Mouse (Mus musculus): Measurements from ENCODE around the gene Gm4763. TPM values are rescaled to one million over a fixed set of nuclear protein-coding genes. Genes with fewer than 3 reads are reported as not detected.
A peak's percentile ranks its signal among the peaks of the same experiment; 100 is the strongest.
"Not testable (repeated sequence)": the region's sequence is repeated elsewhere in the genome, so short reads cannot be mapped to it uniquely, and the experiment has no call there.

Gene Gm4763
- polyA plus RNA-seq (2015; fragmentation: Nextera tagmentation; extraction: Ambion mirVana): not detected in 2 replicates

DNA sequence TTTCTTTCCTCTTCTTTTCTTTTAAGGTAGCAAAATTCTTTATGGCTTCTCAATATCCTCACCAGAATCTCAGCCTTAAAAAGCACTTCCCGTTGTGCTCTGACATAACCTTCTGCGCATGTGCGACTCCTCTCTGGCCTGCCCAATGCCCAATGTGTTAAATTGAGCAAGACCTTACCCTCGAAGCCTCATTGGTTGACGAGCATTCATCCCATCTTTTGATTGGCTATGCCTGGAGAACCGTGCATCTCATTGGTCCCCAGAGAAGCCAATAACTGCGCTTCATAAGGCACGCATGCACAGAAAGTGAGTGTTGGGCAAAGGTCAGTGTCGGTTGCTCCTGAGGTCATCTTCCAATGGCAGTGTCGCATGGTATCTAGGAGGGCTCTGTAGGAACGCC, at the start of gene Gm4763:
TSS of gene Gm4763 (minus strand) at position 101 of the 400 bp plus-strand sequence.
- 74% methylated on average over 11 of the region's 11 CpGs for WGBS (ENCODE audit: insufficient replicate concordance)
- H3K4me2 ChIP-seq; H3K36me3 ChIP-seq (replicated peaks); H3K4me3 ChIP-seq (replicated peaks); H3K4me1 ChIP-seq (replicated peaks); H3K9ac ChIP-seq; ATAC-seq (ENCODE audit: insufficient read depth); H3K27ac ChIP-seq (replicated peaks); H3K9me3 ChIP-seq (replicated peaks); H3K27me3 ChIP-seq: not testable (repeated sequence)

DNA sequence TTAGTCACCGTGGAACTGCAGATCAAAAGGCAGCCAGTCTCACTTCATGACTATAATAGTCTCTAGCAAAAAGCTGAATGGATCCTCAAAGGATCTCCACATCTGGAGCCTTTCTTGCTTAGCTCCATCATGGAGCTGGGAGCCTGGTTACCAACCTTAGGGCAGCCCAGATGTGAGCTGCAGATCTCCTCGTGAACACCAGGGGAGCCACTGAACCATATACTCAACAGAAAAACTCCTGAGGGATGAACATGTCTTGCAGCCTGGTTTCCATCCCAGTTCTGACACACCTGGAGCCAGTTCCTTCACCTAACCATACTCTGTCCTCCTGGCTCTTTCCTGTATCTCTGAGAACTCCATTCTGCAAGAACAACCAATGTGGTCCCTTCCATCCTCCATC, 49.4 kb upstream of the Gm4763 start:
- Histone ChIP-seq H3K27ac (replicated peaks) (no peak overlapping the region), H3K27me3 (no peaks in the 10 kb centered on the region), H3K9me3 (replicated peaks) (no peaks in the 10 kb centered on the region), H3K36me3 (replicated peaks) (no peaks in the 10 kb centered on the region), H3K4me1 (replicated peaks) (no peaks in the 10 kb centered on the region), H3K4me3 (replicated peaks) (no peak overlapping the region), H3K4me2 (no peak overlapping the region), H3K9ac (no peak overlapping the region)
- WGBS (ENCODE audit: insufficient replicate concordance): 58% methylated on average over 2 of the region's 2 CpGs
- ATAC-seq (ENCODE audit: insufficient read depth): no peak

DNA sequence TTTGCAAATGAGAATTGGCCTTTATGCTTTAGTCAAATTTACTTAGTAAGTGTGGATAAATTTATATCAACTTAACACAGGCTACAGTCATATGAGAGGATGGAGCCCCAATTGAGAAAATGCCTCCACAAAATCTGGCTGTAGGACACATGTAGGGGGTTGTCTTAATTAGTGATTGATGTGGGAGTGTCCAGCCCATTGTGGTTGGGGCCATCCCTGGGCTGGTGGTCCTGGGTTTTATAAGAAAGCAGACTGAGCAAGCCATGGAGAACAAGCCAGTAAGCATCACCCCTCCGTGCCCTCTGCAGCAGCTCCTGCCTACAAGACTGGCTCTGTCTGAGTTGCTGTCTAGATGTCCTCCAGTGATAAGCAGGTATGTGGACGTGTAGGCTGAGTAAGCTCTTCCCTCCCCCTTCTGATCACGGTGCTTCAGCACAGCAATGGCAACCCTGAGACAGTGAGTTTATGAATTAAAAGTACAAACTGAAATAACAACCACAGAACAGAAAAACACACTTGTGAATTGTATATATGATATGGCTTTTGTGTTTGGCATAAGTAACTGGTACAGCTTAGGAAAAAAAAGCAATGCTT, 47.3 kb upstream of the Gm4763 start:
- WGBS (ENCODE audit: insufficient replicate concordance): 35% methylated on average over 3 of the region's 3 CpGs
- Histone ChIP-seq H3K36me3 (replicated peaks) (no peaks in the 10 kb centered on the region), H3K4me2 (no peak overlapping the region), H3K27ac (replicated peaks) (no peak overlapping the region), H3K9ac (no peak overlapping the region), H3K4me1 (replicated peaks) (no peaks in the 10 kb centered on the region), H3K27me3 (no peaks in the 10 kb centered on the region), H3K4me3 (replicated peaks) (no peak overlapping the region), H3K9me3 (replicated peaks) (no peaks in the 10 kb centered on the region)
- no peak for ATAC-seq (ENCODE audit: insufficient read depth)

DNA sequence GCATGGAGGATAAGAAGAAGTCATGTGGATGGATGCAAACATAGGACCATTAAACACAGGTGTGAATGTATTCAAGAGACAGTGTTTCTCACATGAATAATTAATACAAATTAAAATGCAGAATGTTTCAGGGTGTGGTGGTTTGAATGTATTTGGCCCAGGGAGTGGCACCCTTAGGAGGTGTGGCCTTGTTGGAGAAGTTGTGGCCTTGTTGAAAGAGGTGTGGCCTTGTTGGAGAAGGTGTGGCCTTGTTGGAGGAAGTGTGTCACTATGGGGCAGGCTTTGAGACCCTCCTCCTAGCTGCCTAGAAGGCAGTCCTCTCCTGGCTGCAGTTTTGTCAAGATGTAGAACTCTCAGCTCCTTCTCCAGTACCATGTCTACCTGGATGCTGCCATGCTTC, 44.7 kb upstream of the Gm4763 start:
- H3K36me3 ChIP-seq (replicated peaks): no peaks in the 10 kb centered on the region
- no peaks in the 10 kb centered on the region for H3K27me3 ChIP-seq
- H3K4me2 ChIP-seq: no peak overlapping the region
- no peak for ATAC-seq (ENCODE audit: insufficient read depth)
- no peak overlapping the region for H3K27ac ChIP-seq (replicated peaks)
- H3K4me3 ChIP-seq (replicated peaks): no peak overlapping the region
- no peaks in the 10 kb centered on the region for H3K9me3 ChIP-seq (replicated peaks)
- H3K4me1 ChIP-seq (replicated peaks): no peaks in the 10 kb centered on the region
- H3K9ac ChIP-seq: no peak overlapping the region

DNA sequence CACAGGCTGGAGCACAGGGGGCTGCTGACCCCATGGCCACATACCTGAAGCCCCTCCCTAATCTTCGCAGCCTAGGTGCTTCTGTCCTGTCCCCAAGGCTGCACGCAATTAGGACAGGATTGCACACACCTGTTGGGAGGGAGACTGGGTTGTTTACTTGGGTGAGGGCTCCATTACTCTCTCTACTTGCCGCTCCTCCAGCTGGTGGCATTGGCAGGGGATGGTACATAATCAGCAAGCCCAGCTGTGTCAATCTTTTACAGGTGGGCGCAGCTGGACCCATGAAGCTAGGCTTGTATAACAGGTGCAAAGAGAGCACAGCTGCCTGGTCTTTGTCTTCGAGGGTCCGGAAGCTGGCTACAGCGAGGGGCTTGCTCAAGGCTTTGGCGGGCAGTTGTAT, 35.9 kb upstream of the Gm4763 start:
- no peaks in the 10 kb centered on the region for H3K9me3 ChIP-seq (replicated peaks)
- 63% methylated on average over 8 of the region's 8 CpGs for WGBS (ENCODE audit: insufficient replicate concordance)
- no peaks in the 10 kb centered on the region for H3K36me3 ChIP-seq (replicated peaks)
- no peaks in the 10 kb centered on the region for H3K4me1 ChIP-seq (replicated peaks)
- ATAC-seq (ENCODE audit: insufficient read depth): no peak
- no peak overlapping the region for H3K4me2 ChIP-seq
- no peak overlapping the region for H3K9ac ChIP-seq
- no peak overlapping the region for H3K27ac ChIP-seq (replicated peaks)
- no peaks in the 10 kb centered on the region for H3K27me3 ChIP-seq
- H3K4me3 ChIP-seq (replicated peaks): no peak overlapping the region

DNA sequence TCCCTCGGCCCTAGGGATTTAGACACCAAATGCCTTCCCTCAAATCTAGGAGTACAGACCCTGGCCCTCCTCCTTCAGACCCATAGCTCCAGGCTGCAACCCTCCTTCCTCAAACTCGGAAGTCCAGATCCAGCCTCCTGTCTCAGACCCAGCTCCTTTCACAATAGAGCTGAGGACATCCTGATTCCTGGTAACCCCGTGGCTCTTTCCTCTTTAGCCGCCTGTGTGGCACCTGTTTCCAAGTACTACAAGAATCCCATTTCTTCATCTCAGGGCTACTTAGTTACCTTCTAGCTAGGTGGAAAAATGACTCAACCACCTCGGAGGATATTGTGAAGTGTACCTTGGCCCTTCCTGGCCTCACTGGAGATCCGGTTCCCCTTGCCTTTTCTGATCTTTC, 34.5 kb upstream of the Gm4763 start:
- H3K4me2 ChIP-seq: no peak overlapping the region

DNA sequence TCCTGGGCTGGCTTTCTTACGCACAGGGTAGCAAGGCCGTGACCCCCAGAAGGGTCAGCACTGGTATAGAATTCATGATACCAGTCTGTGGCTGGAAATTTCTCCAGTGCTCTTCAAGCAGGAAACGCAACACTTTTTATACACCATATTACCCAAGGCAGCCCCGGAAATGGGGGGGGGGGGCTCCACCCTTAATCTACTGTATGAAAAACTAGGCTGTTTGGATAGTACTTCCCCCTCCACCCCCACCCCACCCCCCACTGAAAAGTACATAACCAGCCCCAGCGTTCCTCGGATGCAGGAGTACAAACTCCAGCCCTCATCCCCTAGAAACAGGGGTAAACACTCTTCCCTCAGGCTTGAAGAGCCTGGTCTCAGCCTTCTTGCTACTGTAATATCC, 33.5 kb upstream of the Gm4763 start, which contains the start of gene Cd177:
TSS of gene Cd177 (minus strand) at position 101 of the 400 bp plus-strand sequence.
- no peak for ATAC-seq (ENCODE audit: insufficient read depth)
- no peak within 1 kb of the TSS for H3K9ac ChIP-seq
- no peak within 1 kb of the TSS for H3K4me2 ChIP-seq
- H3K9me3 ChIP-seq (replicated peaks): no peaks in the 10 kb centered on the region
- no peaks in the 10 kb centered on the region for H3K36me3 ChIP-seq (replicated peaks)
- H3K4me3 ChIP-seq (replicated peaks): no peak within 1 kb of the TSS
- H3K27ac ChIP-seq (replicated peaks): no peak within 1 kb of the TSS
- no peaks in the 10 kb centered on the region for H3K27me3 ChIP-seq
- H3K4me1 ChIP-seq (replicated peaks): no peaks in the 10 kb centered on the region
- 59% methylated on average over 6 of the region's 6 CpGs for WGBS (ENCODE audit: insufficient replicate concordance)

More for the DNA sequence above, 34.5 kb upstream of the Gm4763 start:
- H3K9me3 ChIP-seq (replicated peaks): no peaks in the 10 kb centered on the region
- no peak for ATAC-seq (ENCODE audit: insufficient read depth)
- no peak overlapping the region for H3K27ac ChIP-seq (replicated peaks)
- no peaks in the 10 kb centered on the region for H3K27me3 ChIP-seq
- H3K4me3 ChIP-seq (replicated peaks): no peak overlapping the region
- H3K4me1 ChIP-seq (replicated peaks): no peaks in the 10 kb centered on the region
- H3K36me3 ChIP-seq (replicated peaks): no peaks in the 10 kb centered on the region
- no peak overlapping the region for H3K9ac ChIP-seq
- 37% methylated on average over 6 of the region's 6 CpGs for WGBS (ENCODE audit: insufficient replicate concordance)

DNA sequence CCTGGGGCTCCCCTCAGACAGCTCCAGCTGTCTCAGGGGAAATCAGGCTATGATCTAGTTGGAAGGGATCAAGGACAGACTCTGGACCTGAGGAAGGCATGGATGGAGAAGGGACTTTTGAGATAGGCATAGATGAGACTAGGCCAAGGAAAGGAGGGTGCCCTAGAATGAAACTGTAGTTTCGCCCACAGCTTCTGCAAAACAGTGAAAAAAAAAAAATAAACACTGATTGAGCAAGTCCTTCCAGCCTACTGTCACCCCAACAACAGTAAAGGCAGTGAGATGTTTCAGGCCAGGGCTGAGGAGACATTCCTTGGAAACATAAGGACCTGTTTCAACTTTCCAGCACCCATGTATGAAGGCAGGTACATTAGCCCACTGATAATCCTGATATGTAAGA, 31.8 kb upstream of the Gm4763 start:
- no peaks in the 10 kb centered on the region for H3K36me3 ChIP-seq (replicated peaks)
- no peaks in the 10 kb centered on the region for H3K9me3 ChIP-seq (replicated peaks)
- 33% methylated on average over 1 of the region's 1 CpGs for WGBS (ENCODE audit: insufficient replicate concordance)
- no peak for ATAC-seq (ENCODE audit: insufficient read depth)
- no peaks in the 10 kb centered on the region for H3K27me3 ChIP-seq
- no peaks in the 10 kb centered on the region for H3K4me1 ChIP-seq (replicated peaks)
- no peak overlapping the region for H3K4me3 ChIP-seq (replicated peaks)
- H3K9ac ChIP-seq: no peak overlapping the region
- H3K27ac ChIP-seq (replicated peaks): no peak overlapping the region
- no peak overlapping the region for H3K4me2 ChIP-seq

DNA sequence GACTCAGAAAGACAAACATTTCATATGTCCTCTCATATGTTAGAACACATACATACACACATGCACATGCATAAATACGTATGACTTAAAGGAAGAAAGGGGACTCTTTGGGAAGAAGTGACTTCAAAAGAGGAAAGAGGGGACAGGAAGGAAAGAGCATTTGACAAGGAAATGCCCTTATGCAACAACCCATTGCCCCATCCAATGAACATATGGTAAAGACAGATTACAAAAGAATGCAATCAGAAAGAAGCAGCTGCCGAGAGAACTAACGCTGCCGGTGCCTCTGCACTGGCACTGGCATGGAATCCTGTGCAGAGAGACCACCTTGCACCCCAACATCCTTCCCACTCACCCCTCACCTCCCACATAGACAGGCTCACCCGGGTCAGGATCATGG, 26.8 kb upstream of the Gm4763 start:
- Histone ChIP-seq H3K9ac (no peak overlapping the region), H3K36me3 (replicated peaks) (no peaks in the 10 kb centered on the region), H3K4me2 (no peak overlapping the region), H3K27ac (replicated peaks) (no peak overlapping the region), H3K4me3 (replicated peaks) (no peak overlapping the region), H3K9me3 (replicated peaks) (no peaks in the 10 kb centered on the region), H3K27me3 (no peaks in the 10 kb centered on the region), H3K4me1 (replicated peaks) (no peaks in the 10 kb centered on the region)
- ATAC-seq (ENCODE audit: insufficient read depth): no peak
- 22% methylated on average over 5 of the region's 5 CpGs for WGBS (ENCODE audit: insufficient replicate concordance)

DNA sequence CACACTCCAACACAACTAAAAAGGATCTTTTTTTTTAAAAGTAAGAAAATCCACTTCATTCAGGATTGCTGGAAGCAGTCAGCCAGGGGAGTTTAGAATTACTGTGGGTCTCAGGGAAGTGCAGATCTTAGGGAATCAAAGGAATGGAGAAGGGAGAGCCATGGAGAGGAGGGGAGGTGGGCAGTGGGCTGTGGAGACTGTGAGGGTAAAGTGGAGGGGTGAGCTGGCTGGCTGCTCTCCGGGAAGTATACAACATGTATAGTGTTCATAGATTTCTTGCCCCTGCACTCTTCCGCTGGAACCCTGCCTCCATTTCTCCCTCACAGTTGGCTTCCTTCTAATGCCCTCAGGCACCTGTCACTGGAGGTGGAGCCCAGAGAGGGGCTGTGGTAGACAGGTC, 24.9 kb upstream of the Gm4763 start:
- no peak for ATAC-seq (ENCODE audit: insufficient read depth)
- no peak overlapping the region for H3K9ac ChIP-seq
- no peaks in the 10 kb centered on the region for H3K36me3 ChIP-seq (replicated peaks)
- H3K4me1 ChIP-seq (replicated peaks): no peaks in the 10 kb centered on the region
- H3K4me2 ChIP-seq: no peak overlapping the region
- no peak overlapping the region for H3K4me3 ChIP-seq (replicated peaks)
- H3K9me3 ChIP-seq (replicated peaks): no peaks in the 10 kb centered on the region
- 52% methylated on average over 2 of the region's 2 CpGs for WGBS (ENCODE audit: insufficient replicate concordance)
- H3K27me3 ChIP-seq: no peaks in the 10 kb centered on the region
- H3K27ac ChIP-seq (replicated peaks): no peak overlapping the region

DNA sequence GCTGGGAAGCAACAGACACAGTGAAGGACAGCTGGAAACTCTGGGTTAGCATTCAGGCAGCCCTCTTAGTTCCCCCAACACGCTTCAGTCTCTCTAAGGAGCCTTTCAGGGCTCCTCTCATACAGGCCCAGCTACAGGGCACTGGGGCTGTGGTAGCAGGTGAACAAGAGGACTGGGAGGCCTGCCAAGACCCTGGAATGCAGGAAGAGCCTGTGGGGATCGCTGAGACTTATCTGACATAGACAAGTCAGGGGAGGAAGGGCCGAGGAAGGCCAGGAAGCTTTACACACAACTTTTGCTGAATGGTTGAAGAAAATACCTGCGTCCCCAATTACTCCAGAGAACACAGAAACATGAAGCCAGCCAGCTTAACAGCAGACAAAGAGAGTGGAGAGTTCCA, 24.0 kb upstream of the Gm4763 start:
- no peak for ATAC-seq (ENCODE audit: insufficient read depth)
- H3K27ac ChIP-seq (replicated peaks): no peak overlapping the region

DNA sequence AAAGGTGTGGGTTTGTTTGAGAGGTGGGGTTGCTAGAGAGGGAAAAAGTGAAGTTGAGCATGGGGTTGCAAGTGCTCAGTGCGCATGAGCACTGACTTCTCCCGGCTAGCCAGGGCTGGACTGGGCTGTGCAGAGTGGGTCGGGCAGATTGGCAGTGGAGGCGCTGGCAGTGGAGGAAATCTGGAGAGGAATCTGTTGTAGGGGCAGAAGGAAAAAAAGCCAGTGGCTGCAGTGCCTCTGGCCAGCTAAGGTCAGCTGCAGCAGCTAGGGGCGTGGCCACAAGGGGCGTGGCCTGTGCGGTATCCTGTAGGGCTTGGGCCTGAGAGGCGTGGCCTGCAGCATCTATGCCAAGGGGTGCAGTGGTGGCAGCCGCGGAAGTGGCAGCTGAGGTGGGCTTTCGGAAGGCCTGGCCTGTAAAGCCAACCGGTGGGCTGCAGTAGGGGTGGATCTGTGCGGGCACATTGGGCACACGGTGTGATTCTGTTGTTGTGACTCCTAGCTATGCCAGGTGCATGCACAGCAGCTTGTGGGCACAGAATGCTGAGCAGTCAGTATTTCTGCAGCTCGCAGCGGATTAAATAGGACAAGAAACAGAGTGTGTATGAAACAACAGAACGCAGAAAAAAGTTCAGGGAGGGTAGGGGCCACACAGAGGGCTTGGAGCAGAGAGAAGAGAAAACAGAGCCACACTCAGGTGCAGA, 9.4 kb upstream of the Gm4763 start:
- no peak overlapping the region for H3K27ac ChIP-seq (replicated peaks)
- H3K4me3 ChIP-seq (replicated peaks): no peak overlapping the region
- H3K9me3 ChIP-seq (replicated peaks): no peaks in the 10 kb centered on the region
- WGBS (ENCODE audit: insufficient replicate concordance): 18% methylated on average over 17 of the region's 17 CpGs
- H3K36me3 ChIP-seq (replicated peaks): no peaks in the 10 kb centered on the region
- H3K9ac ChIP-seq: no peak overlapping the region
- peaks cover 2% of the 10 kb centered on the region; the same call in 1 of the 2 replicates for H3K4me1 ChIP-seq (replicated peaks)
- peak overlapping the region; percentile 1; the same call in 1 of the 2 replicates for H3K4me2 ChIP-seq
- no peak for ATAC-seq (ENCODE audit: insufficient read depth)
- H3K27me3 ChIP-seq: no peaks in the 10 kb centered on the region

More for the DNA sequence above, 24.0 kb upstream of the Gm4763 start:
- H3K9ac ChIP-seq: no peak overlapping the region
- 29% methylated on average over 4 of the region's 4 CpGs for WGBS (ENCODE audit: insufficient replicate concordance)
- no peaks in the 10 kb centered on the region for H3K4me1 ChIP-seq (replicated peaks)
- no peaks in the 10 kb centered on the region for H3K36me3 ChIP-seq (replicated peaks)
- H3K27me3 ChIP-seq: no peaks in the 10 kb centered on the region
- H3K4me2 ChIP-seq: no peak overlapping the region
- no peak overlapping the region for H3K4me3 ChIP-seq (replicated peaks)
- no peaks in the 10 kb centered on the region for H3K9me3 ChIP-seq (replicated peaks)
